Mouse (Mus musculus) layer of hippocampus, postnatal 36 days (tissue): Measurements from ENCODE around the gene Ccdc6. TPM values are rescaled to one million over a fixed set of nuclear protein-coding genes. Genes with fewer than 3 reads are reported as not detected.
A peak's percentile ranks its signal among the peaks of the same experiment; 100 is the strongest.

Experiments used
- DNase-seq, 2 experiments: peaks; one replicate each; pipeline ENCODE4 v3.0.0; 2022
- total RNA-seq, 2 experiments: library from RNA; stranded (reverse); gene quantifications; 2 replicates each; pipeline ENCODE4 v1.2.3; 2021

The Ccdc6 gene
- total RNA-seq, result 10 to 100 TPM; 66.5 to 69.0 TPM

- DNase-seq, result peak; percentile 79 to 83
Observed at GRCm38 (mm10) chr10:70096366-70097188, at the start of gene Ccdc6. Ccdc6 (plus strand) TSS chr10:70097121.

- DNase-seq, result no peak
Observed at GRCm38 (mm10) chr10:70049771-70050170, 47.1 kb upstream of the Ccdc6 start.

GRCm38 (mm10) chr10:70055291-70055690, 41.6 kb upstream of the Ccdc6 start:
- DNase-seq, result no peak

GRCm38 (mm10) chr10:70057064-70057463, 39.9 kb upstream of the Ccdc6 start:
- DNase-seq, result no peak

- peak; percentile 38 to 57 for DNase-seq
Observed at GRCm38 (mm10) chr10:70060021-70060688, 36.8 kb upstream of the Ccdc6 start.

- peak in 1 of 2 experiments; percentile 11 for DNase-seq
Observed at GRCm38 (mm10) chr10:70060689-70061081, 36.2 kb upstream of the Ccdc6 start.

- DNase-seq, result no peak
Observed at GRCm38 (mm10) chr10:70063881-70064555, 32.9 kb upstream of the Ccdc6 start.

GRCm38 (mm10) chr10:70065191-70065590, 31.7 kb upstream of the Ccdc6 start:
- no peak for DNase-seq

GRCm38 (mm10) chr10:70066497-70067168, 30.3 kb upstream of the Ccdc6 start:
- no peak for DNase-seq

- no peak for DNase-seq
Observed at GRCm38 (mm10) chr10:70067169-70068115, 29.5 kb upstream of the Ccdc6 start.

GRCm38 (mm10) chr10:70069321-70069720, 27.6 kb upstream of the Ccdc6 start:
- DNase-seq, result no peak

- DNase-seq, result no peak
Observed at GRCm38 (mm10) chr10:70071334-70071733, 25.6 kb upstream of the Ccdc6 start.

GRCm38 (mm10) chr10:70077452-70077851, 19.5 kb upstream of the Ccdc6 start:
- no peak for DNase-seq

- DNase-seq, result no peak
Observed at GRCm38 (mm10) chr10:70080908-70081307, 16.0 kb upstream of the Ccdc6 start.

- DNase-seq, result no peak
Observed at GRCm38 (mm10) chr10:70081564-70082175, 15.3 kb upstream of the Ccdc6 start.

- no peak for DNase-seq
Observed at GRCm38 (mm10) chr10:70083241-70083640, 13.7 kb upstream of the Ccdc6 start.

- no peak for DNase-seq
Observed at GRCm38 (mm10) chr10:70085256-70085961, 11.5 kb upstream of the Ccdc6 start.

- no peak for DNase-seq
Observed at GRCm38 (mm10) chr10:70088788-70089187, 8.1 kb upstream of the Ccdc6 start.

GRCm38 (mm10) chr10:70091876-70092462, 5.0 kb upstream of the Ccdc6 start:
- DNase-seq, result no peak

GRCm38 (mm10) chr10:70093782-70094181, 3.1 kb upstream of the Ccdc6 start:
- DNase-seq, result no peak
